Mouse (Mus musculus) 3134 (cell line): Measurements from ENCODE around the gene Gpn3.
"Not testable (repeated sequence)": the region's sequence is repeated elsewhere in the genome, so short reads cannot be mapped to it uniquely, and the experiment has no call there.

Experiments
- DNase-seq: peaks from one replicate; pipeline ENCODE4 v3.0.0-alpha.2; 2011; ENCODE audit warnings: low spot score; ENCODE audit not compliant: insufficient read length; ENCODE audit errors: extremely low read depth

The Gpn3 gene

GRCm38 (mm10) chr5:122390006-122390405 lies 18.3 kb downstream of the Gpn3 start:
- no peak for DNase-seq

- DNase-seq: no peak
Measured at GRCm38 (mm10) chr5:122390671-122391070, 19.0 kb downstream of the Gpn3 start.

- DNase-seq: no peak
Measured at GRCm38 (mm10) chr5:122391178-122391785, 19.6 kb downstream of the Gpn3 start.

- peak; percentile 90 for DNase-seq
Measured at GRCm38 (mm10) chr5:122391786-122392180, 20.1 kb downstream of the Gpn3 start, which contains the start of gene Arpc3. Arpc3 (plus strand) TSS chr5:122391878.

- DNase-seq: no peak
Measured at GRCm38 (mm10) chr5:122392227-122393004, 20.7 kb downstream of the Gpn3 start.

- DNase-seq: no peak
Measured at GRCm38 (mm10) chr5:122393887-122394286, 22.2 kb downstream of the Gpn3 start.

- no peak for DNase-seq
Measured at GRCm38 (mm10) chr5:122396791-122397190, 25.1 kb downstream of the Gpn3 start.

- DNase-seq: no peak
Measured at GRCm38 (mm10) chr5:122397495-122397894, 25.8 kb downstream of the Gpn3 start.

GRCm38 (mm10) chr5:122399871-122400270 lies 28.2 kb downstream of the Gpn3 start:
- no peak for DNase-seq

GRCm38 (mm10) chr5:122400628-122401302 lies 29.1 kb downstream of the Gpn3 start:
- no peak for DNase-seq

- DNase-seq: no peak
Measured at GRCm38 (mm10) chr5:122401303-122401640, 29.6 kb downstream of the Gpn3 start.

- no peak for DNase-seq
Measured at GRCm38 (mm10) chr5:122402160-122402559, 30.5 kb downstream of the Gpn3 start.

GRCm38 (mm10) chr5:122402772-122403171 lies 31.1 kb downstream of the Gpn3 start:
- no peak for DNase-seq

GRCm38 (mm10) chr5:122403362-122403761 lies 31.7 kb downstream of the Gpn3 start:
- no peak for DNase-seq

GRCm38 (mm10) chr5:122405537-122405936 lies 33.9 kb downstream of the Gpn3 start:
- DNase-seq: no peak

GRCm38 (mm10) chr5:122409692-122410645 lies 38.3 kb downstream of the Gpn3 start:
- no peak for DNase-seq

GRCm38 (mm10) chr5:122411892-122412291 lies 40.2 kb downstream of the Gpn3 start:
- DNase-seq: no peak

- DNase-seq: no peak
Measured at GRCm38 (mm10) chr5:122412826-122413225, 41.1 kb downstream of the Gpn3 start.

GRCm38 (mm10) chr5:122414351-122414750 lies 42.7 kb downstream of the Gpn3 start:
- no peak for DNase-seq

GRCm38 (mm10) chr5:122415465-122415864 lies 43.8 kb downstream of the Gpn3 start:
- DNase-seq: no peak

GRCm38 (mm10) chr5:122420676-122421075 lies 49.0 kb downstream of the Gpn3 start:
- DNase-seq: not testable (repeated sequence)
